Mouse (Mus musculus): Measurements from ENCODE around the gene Itgb5. TPM values are rescaled to one million over a fixed set of nuclear protein-coding genes. Genes with fewer than 3 reads are reported as not detected.

Itgb5 gene
- polyA plus RNA-seq, 1 experiment = 0.13 TPM

- TF ChIP-seq TAL1 (IDR thresholded peaks at IDR 0.05; ENCODE audit: low read length) (no peak), GATA1 (IDR thresholded peaks at IDR 0.05; ENCODE audit: low read length) (no peak)
- Histone ChIP-seq H3K4me1 (ENCODE audit: control insufficient read depth) (no peaks in the 10 kb centered on the region), H3K36me3 (ENCODE audit: control insufficient read depth) (no peaks in the 10 kb centered on the region; the same call in 1 of the 2 replicates), H3K27me3 (ENCODE audit: control insufficient read depth) (no peaks in the 10 kb centered on the region), H3K4me3 (replicated peaks) (no peak overlapping the region), H3K9me3 (ENCODE audit: control insufficient read depth, low read length) (no peaks in the 10 kb centered on the region)
These were observed 109.1 kb downstream of the Itgb5 start for GRCm38 (mm10) chr16:33938311-33939132.

GRCm38 (mm10) chr16:33939133-33939531, 109.7 kb downstream of the Itgb5 start:
- no peak for TF ChIP-seq GATA1 (IDR thresholded peaks at IDR 0.05; ENCODE audit: low read length)

GRCm38 (mm10) chr16:33939636-33940035, 110.2 kb downstream of the Itgb5 start:
- no peaks in the 10 kb centered on the region; the same call in 1 of the 2 replicates for H3K36me3 ChIP-seq (ENCODE audit: control insufficient read depth)
- no peaks in the 10 kb centered on the region for H3K27me3 ChIP-seq (ENCODE audit: control insufficient read depth)
- H3K4me3 ChIP-seq (replicated peaks) = no peak overlapping the region
- no peaks in the 10 kb centered on the region for H3K4me1 ChIP-seq (ENCODE audit: control insufficient read depth)
- no peak for TF ChIP-seq TAL1 (IDR thresholded peaks at IDR 0.05; ENCODE audit: low read length)
- no peak for TF ChIP-seq GATA1 (IDR thresholded peaks at IDR 0.05; ENCODE audit: low read length)
- no peaks in the 10 kb centered on the region for H3K9me3 ChIP-seq (ENCODE audit: control insufficient read depth, low read length)

More at GRCm38 (mm10) chr16:33939133-33939531, 109.7 kb downstream of the Itgb5 start:
- Histone ChIP-seq H3K36me3 (ENCODE audit: control insufficient read depth) (no peaks in the 10 kb centered on the region; the same call in 1 of the 2 replicates), H3K4me3 (replicated peaks) (no peak overlapping the region), H3K27me3 (ENCODE audit: control insufficient read depth) (no peaks in the 10 kb centered on the region), H3K4me1 (ENCODE audit: control insufficient read depth) (no peaks in the 10 kb centered on the region), H3K9me3 (ENCODE audit: control insufficient read depth, low read length) (no peaks in the 10 kb centered on the region)

GRCm38 (mm10) chr16:33940095-33940494, 110.6 kb downstream of the Itgb5 start:
- Histone ChIP-seq H3K27me3 (ENCODE audit: control insufficient read depth) (no peaks in the 10 kb centered on the region), H3K4me1 (ENCODE audit: control insufficient read depth) (no peaks in the 10 kb centered on the region), H3K4me3 (replicated peaks) (no peak overlapping the region), H3K36me3 (ENCODE audit: control insufficient read depth) (no peaks in the 10 kb centered on the region; the same call in 1 of the 2 replicates), H3K9me3 (ENCODE audit: control insufficient read depth, low read length) (no peaks in the 10 kb centered on the region)
- TF ChIP-seq GATA1 (IDR thresholded peaks at IDR 0.05; ENCODE audit: low read length) = no peak
- no peak for TF ChIP-seq TAL1 (IDR thresholded peaks at IDR 0.05; ENCODE audit: low read length)

GRCm38 (mm10) chr16:33941271-33941781, 111.9 kb downstream of the Itgb5 start:
- TF ChIP-seq TAL1 (IDR thresholded peaks at IDR 0.05; ENCODE audit: low read length) (no peak), GATA1 (IDR thresholded peaks at IDR 0.05; ENCODE audit: low read length) (no peak)
- H3K27me3 ChIP-seq (ENCODE audit: control insufficient read depth) = no peaks in the 10 kb centered on the region
- no peak overlapping the region for H3K4me3 ChIP-seq (replicated peaks)

GRCm38 (mm10) chr16:33942341-33942740, 112.9 kb downstream of the Itgb5 start:
- TF ChIP-seq TAL1 (IDR thresholded peaks at IDR 0.05; ENCODE audit: low read length) = no peak
- no peak for TF ChIP-seq GATA1 (IDR thresholded peaks at IDR 0.05; ENCODE audit: low read length)

More at GRCm38 (mm10) chr16:33941271-33941781, 111.9 kb downstream of the Itgb5 start:
- no peaks in the 10 kb centered on the region; the same call in 1 of the 2 replicates for H3K36me3 ChIP-seq (ENCODE audit: control insufficient read depth)
- no peaks in the 10 kb centered on the region for H3K9me3 ChIP-seq (ENCODE audit: control insufficient read depth, low read length)
- no peaks in the 10 kb centered on the region for H3K4me1 ChIP-seq (ENCODE audit: control insufficient read depth)

GRCm38 (mm10) chr16:33943388-33943787, 113.9 kb downstream of the Itgb5 start:
- Histone ChIP-seq H3K27me3 (ENCODE audit: control insufficient read depth) (no peaks in the 10 kb centered on the region), H3K4me3 (replicated peaks) (no peak overlapping the region), H3K36me3 (ENCODE audit: control insufficient read depth) (no peaks in the 10 kb centered on the region; the same call in 1 of the 2 replicates), H3K9me3 (ENCODE audit: control insufficient read depth, low read length) (no peaks in the 10 kb centered on the region), H3K4me1 (ENCODE audit: control insufficient read depth) (no peaks in the 10 kb centered on the region)
- TF ChIP-seq TAL1 (IDR thresholded peaks at IDR 0.05; ENCODE audit: low read length) = no peak
- TF ChIP-seq GATA1 (IDR thresholded peaks at IDR 0.05; ENCODE audit: low read length) = no peak

More at GRCm38 (mm10) chr16:33942341-33942740, 112.9 kb downstream of the Itgb5 start:
- no peak overlapping the region for H3K4me3 ChIP-seq (replicated peaks)
- no peaks in the 10 kb centered on the region for H3K4me1 ChIP-seq (ENCODE audit: control insufficient read depth)
- no peaks in the 10 kb centered on the region; the same call in 1 of the 2 replicates for H3K36me3 ChIP-seq (ENCODE audit: control insufficient read depth)
- no peaks in the 10 kb centered on the region for H3K27me3 ChIP-seq (ENCODE audit: control insufficient read depth)
- no peaks in the 10 kb centered on the region for H3K9me3 ChIP-seq (ENCODE audit: control insufficient read depth, low read length)

GRCm38 (mm10) chr16:33944126-33944525, 114.7 kb downstream of the Itgb5 start:
- TF ChIP-seq GATA1 (IDR thresholded peaks at IDR 0.05; ENCODE audit: low read length) (no peak), TAL1 (IDR thresholded peaks at IDR 0.05; ENCODE audit: low read length) (no peak)
- Histone ChIP-seq H3K36me3 (ENCODE audit: control insufficient read depth) (no peaks in the 10 kb centered on the region; the same call in 1 of the 2 replicates), H3K27me3 (ENCODE audit: control insufficient read depth) (no peaks in the 10 kb centered on the region), H3K4me1 (ENCODE audit: control insufficient read depth) (no peaks in the 10 kb centered on the region), H3K9me3 (ENCODE audit: control insufficient read depth, low read length) (no peaks in the 10 kb centered on the region), H3K4me3 (replicated peaks) (no peak overlapping the region)

- no peak overlapping the region for H3K4me3 ChIP-seq (replicated peaks)
- H3K36me3 ChIP-seq (ENCODE audit: control insufficient read depth) = no peaks in the 10 kb centered on the region; the same call in 1 of the 2 replicates
- no peaks in the 10 kb centered on the region for H3K4me1 ChIP-seq (ENCODE audit: control insufficient read depth)
- no peaks in the 10 kb centered on the region for H3K9me3 ChIP-seq (ENCODE audit: control insufficient read depth, low read length)
- no peaks in the 10 kb centered on the region for H3K27me3 ChIP-seq (ENCODE audit: control insufficient read depth)
- no peak for TF ChIP-seq TAL1 (IDR thresholded peaks at IDR 0.05; ENCODE audit: low read length)
- TF ChIP-seq GATA1 (IDR thresholded peaks at IDR 0.05; ENCODE audit: low read length) = no peak
These were observed 115.3 kb downstream of the Itgb5 start for GRCm38 (mm10) chr16:33944772-33945171.

All from erythroblast, embryonic 14.5 days (primary cell).